Mouse (Mus musculus): Measurements from ENCODE around the gene Sec1.

The Sec1 gene

GRCm38 (mm10) chr7:45718331-45718730, 24.1 kb upstream of the Sec1 start:
- DNase-seq (ENCODE audit: low read depth in 2 of 2, low spot score in 2 of 2): no peak

- peak; percentile 98 to 99 for DNase-seq (ENCODE audit: low read depth in 2 of 2, low spot score in 2 of 2)
These were observed 23.7 kb upstream of the Sec1 start, which contains the start of gene Sphk2 for GRCm38 (mm10) chr7:45717918-45718297. TSS of gene Sphk2 (minus strand) at chr7:45718002.

GRCm38 (mm10) chr7:45716952-45717917, 23.0 kb upstream of the Sec1 start:
- no peak for DNase-seq (ENCODE audit: low read depth in 2 of 2, low spot score in 2 of 2)

GRCm38 (mm10) chr7:45716460-45716857, 22.3 kb upstream of the Sec1 start:
- no peak for DNase-seq (ENCODE audit: low read depth in 2 of 2, low spot score in 2 of 2)

- DNase-seq (ENCODE audit: low read depth in 2 of 2, low spot score in 2 of 2): no peak
These were observed 21.7 kb upstream of the Sec1 start for GRCm38 (mm10) chr7:45715741-45716459.

GRCm38 (mm10) chr7:45715090-45715708, 21.0 kb upstream of the Sec1 start, which contains the start of gene Rpl18:
TSS of gene Rpl18 (plus strand) at chr7:45715457.
- DNase-seq (ENCODE audit: low read depth in 2 of 2, low spot score in 2 of 2): peak; percentile 90 to 92

GRCm38 (mm10) chr7:45714630-45715089, 20.5 kb upstream of the Sec1 start:
- DNase-seq (ENCODE audit: low read depth in 2 of 2, low spot score in 2 of 2): no peak

- no peak for DNase-seq (ENCODE audit: low read depth in 2 of 2, low spot score in 2 of 2)
These were observed 19.8 kb upstream of the Sec1 start for GRCm38 (mm10) chr7:45713881-45714520.

- no peak for DNase-seq (ENCODE audit: low read depth in 2 of 2, low spot score in 2 of 2)
These were observed 19.2 kb upstream of the Sec1 start for GRCm38 (mm10) chr7:45713396-45713795.

GRCm38 (mm10) chr7:45712022-45712757, 18.0 kb upstream of the Sec1 start:
- no peak for DNase-seq (ENCODE audit: low read depth in 2 of 2, low spot score in 2 of 2)

GRCm38 (mm10) chr7:45711316-45712021, 17.3 kb upstream of the Sec1 start:
- no peak for DNase-seq (ENCODE audit: low read depth in 2 of 2, low spot score in 2 of 2)

- DNase-seq (ENCODE audit: low read depth in 2 of 2, low spot score in 2 of 2): no peak
These were observed 16.4 kb upstream of the Sec1 start for GRCm38 (mm10) chr7:45710477-45711191.

- no peak for DNase-seq (ENCODE audit: low read depth in 2 of 2, low spot score in 2 of 2)
These were observed 15.6 kb upstream of the Sec1 start for GRCm38 (mm10) chr7:45709677-45710355.

GRCm38 (mm10) chr7:45709036-45709435, 14.8 kb upstream of the Sec1 start:
- no peak for DNase-seq (ENCODE audit: low read depth in 2 of 2, low spot score in 2 of 2)

- DNase-seq (ENCODE audit: low read depth in 2 of 2, low spot score in 2 of 2): no peak
These were observed 14.1 kb upstream of the Sec1 start for GRCm38 (mm10) chr7:45708221-45708761.

GRCm38 (mm10) chr7:45707375-45707967, 13.3 kb upstream of the Sec1 start:
- DNase-seq (ENCODE audit: low read depth in 2 of 2, low spot score in 2 of 2): peak; percentile 86 to 91

GRCm38 (mm10) chr7:45706721-45707241, 12.6 kb upstream of the Sec1 start:
- peak; percentile 76 to 84 for DNase-seq (ENCODE audit: low read depth in 2 of 2, low spot score in 2 of 2)

All from CD8-positive naive resting alpha-beta T cell, adult 2 months (primary cell).